Mouse (Mus musculus) thymus, postnatal 0 days (tissue): ENCODE data around the gene Nfix. TPM values are rescaled to one million over a fixed set of nuclear protein-coding genes. Genes with fewer than 3 reads are reported as not detected.

Experiments
- DNase-seq: peaks from one replicate; pipeline ENCODE4 v3.0.0-alpha.2; 2015; ENCODE audit warnings: low spot score
- polyA plus RNA-seq: library from polyadenylated mRNA; unstranded; fragments of >200 nt; fragmentation: Nextera tagmentation; extraction: Ambion mirVana; gene quantifications from 2 replicates; pipeline ENCODE4 v1.2.1, GENCODE M21; 2015

Nfix gene
- polyA plus RNA-seq, 1 experiment from 2014 or later = 11.7 TPM

GRCm38 (mm10) chr8:84798446-84799135, 1.6 kb downstream of the Nfix start:
- no peak for DNase-seq

- no peak for DNase-seq
Observed at GRCm38 (mm10) chr8:84797971-84798370, 2.2 kb downstream of the Nfix start.

GRCm38 (mm10) chr8:84797256-84797797, 2.8 kb downstream of the Nfix start:
- DNase-seq = no peak

GRCm38 (mm10) chr8:84794486-84794885, 5.7 kb downstream of the Nfix start:
- no peak for DNase-seq

DNA sequence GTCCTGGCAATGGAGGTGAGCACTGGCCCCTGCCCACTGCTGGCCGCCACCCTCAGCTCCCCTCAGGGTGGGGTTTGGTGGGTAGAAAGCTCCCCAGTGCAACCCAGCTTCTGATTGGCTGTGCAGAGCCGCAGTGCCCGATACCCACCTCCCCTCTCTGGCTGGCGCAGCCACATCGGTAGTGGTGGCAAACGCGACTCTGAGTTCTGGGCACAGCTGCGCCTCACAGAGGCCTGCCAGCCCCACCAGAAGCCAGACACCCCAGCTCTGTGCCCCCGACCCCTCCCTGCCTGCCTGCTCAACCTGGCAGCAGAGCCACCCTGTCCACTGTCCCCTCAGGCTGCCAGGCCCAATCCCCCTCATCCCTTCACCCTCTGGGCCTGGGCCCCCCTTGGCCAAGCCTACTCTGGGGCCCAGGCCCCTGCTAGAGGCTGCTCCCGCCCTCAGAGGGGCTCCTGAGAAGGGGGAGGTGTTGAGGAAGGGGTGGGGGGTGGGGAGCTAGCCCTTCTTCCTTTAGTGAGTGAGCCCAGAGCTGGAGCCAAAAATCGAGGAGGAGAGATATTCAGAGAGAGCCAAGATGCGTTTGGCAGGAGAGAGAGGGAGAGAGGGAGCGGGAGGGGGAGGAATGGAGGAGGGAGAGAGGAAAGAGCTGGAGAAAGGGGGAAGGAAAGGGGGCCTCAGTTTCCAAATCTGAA, 6.2 kb downstream of the Nfix start:
- no peak for DNase-seq

DNA sequence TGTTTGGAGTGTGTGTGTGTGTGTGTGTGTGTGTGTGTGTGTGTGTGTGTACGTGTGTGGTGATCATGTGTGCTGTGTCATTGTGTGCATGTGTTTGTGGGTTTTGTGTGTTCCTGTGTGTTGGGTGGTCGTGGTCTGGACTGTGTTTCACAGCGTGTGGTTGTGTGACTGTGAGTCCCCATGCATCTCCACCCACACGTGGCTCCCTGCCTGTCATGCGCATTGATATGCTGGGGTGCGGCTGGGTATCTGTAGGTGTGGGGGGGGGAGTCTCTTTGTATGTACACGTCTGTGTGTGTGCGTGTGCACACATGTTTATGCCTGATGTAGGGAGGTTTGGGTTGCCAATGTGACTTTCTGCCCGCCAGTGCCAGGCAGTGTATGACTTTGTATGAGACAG, 7.0 kb downstream of the Nfix start:
- DNase-seq = no peak

GRCm38 (mm10) chr8:84792429-84792947, 7.7 kb downstream of the Nfix start:
- no peak for DNase-seq

GRCm38 (mm10) chr8:84790537-84790936, 9.6 kb downstream of the Nfix start:
- no peak for DNase-seq

DNA sequence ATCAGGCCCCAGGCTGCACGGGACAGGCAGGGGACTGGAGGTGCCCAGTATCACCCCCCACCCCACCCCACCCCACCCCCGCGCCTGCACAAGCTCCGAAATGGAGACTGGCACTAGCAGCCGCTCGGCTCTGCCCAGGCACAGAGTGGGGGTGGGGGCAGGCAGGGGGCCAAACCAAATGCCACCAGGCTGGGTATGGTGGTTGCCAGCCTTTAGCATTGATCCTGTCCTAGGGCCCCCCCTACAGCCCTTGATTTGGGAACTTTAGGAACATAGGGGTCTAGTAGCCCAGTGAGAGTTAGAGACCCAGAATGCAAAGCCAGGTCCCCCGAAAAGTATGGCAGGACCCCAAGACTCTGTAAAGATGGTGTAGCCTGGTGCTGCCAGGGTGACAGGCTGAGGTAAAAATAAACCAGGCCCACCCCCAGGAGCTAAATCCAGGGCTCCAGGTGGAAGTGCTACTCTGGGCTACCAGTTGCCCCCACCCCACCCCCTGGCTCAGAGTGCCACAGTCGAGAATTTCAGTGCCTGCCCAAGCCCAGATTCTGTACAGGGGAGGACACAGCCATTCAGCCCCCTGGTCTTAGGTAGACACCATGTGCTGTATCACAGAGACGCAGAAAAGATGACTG, 10.2 kb downstream of the Nfix start:
- no peak for DNase-seq

DNA sequence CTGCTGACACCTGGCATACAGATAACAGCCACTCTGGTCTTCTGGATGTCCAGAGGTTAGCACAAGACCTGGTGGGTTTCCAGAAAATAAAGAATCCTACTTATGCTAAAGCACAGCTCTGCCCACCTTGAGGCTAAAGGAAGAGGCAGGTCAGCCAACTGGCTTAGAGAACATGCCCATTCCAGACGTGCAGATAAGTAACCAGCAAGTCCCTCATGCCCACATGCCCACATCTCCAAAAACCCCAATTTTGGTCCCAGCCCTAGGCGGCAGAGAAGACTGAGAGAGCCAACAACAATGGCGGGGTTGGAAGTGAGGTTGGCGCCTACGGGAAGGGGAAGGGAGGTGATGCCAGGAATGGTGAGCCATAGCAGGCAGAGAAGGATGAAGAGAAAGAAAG, 10.8 kb downstream of the Nfix start:
- no peak for DNase-seq

- DNase-seq = no peak
Observed at GRCm38 (mm10) chr8:84788896-84789295, 11.2 kb downstream of the Nfix start.

DNA sequence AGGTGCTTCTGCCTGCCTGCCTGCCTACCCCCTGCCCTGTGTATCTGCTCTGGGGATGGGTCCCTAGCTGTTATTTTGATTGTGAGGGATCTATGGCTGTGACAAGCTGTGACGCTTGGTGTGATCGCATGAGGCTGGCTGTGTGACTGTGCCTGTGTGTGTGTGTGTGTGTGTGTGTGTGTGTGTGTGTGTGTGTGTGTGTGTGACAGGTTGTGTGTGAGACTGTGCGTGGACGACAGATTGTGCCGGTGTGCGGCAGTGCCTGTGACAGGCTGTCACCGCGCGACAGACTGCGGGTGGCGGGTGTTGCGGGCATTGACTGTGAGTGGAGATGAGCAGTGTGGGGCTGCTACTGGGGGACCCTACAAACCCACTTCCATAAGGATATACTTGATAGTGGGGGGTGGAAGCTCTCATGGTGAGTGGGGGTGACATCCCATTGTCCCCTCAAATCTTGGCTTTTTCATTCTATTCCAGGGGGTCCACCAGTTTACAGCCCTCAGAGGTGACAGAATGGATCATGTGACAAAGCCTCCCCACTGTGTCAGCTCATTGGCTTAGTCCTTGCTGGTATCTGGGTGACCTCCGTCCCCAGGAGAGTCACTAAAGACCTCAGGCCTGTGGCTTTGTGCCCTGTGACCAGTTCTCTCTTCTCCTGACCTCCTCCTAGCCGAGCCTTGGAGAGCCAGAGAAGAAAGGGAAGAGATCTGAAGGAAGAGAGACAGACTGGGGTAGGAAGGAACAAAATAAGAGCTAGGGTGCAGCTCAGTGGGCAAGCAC, 12.4 kb downstream of the Nfix start:
- no peak for DNase-seq

GRCm38 (mm10) chr8:84786801-84787467, 13.2 kb downstream of the Nfix start:
- DNase-seq = no peak

GRCm38 (mm10) chr8:84785756-84786677, 14.1 kb downstream of the Nfix start:
- no peak for DNase-seq

DNA sequence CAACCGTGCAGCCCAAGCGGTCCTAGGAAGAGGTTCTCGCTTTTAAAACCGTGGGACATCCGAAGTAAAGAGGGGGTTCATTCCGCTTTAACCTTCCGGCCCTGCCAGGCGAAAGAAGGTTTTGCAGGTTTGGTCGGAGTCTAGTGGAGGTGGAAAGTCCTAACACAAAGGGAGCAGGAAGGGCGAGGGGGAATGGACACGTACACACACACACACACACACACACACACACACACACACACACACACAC, 14.7 kb downstream of the Nfix start:
- no peak for DNase-seq

- no peak for DNase-seq
Observed at GRCm38 (mm10) chr8:84784681-84785505, 15.3 kb downstream of the Nfix start.

DNA sequence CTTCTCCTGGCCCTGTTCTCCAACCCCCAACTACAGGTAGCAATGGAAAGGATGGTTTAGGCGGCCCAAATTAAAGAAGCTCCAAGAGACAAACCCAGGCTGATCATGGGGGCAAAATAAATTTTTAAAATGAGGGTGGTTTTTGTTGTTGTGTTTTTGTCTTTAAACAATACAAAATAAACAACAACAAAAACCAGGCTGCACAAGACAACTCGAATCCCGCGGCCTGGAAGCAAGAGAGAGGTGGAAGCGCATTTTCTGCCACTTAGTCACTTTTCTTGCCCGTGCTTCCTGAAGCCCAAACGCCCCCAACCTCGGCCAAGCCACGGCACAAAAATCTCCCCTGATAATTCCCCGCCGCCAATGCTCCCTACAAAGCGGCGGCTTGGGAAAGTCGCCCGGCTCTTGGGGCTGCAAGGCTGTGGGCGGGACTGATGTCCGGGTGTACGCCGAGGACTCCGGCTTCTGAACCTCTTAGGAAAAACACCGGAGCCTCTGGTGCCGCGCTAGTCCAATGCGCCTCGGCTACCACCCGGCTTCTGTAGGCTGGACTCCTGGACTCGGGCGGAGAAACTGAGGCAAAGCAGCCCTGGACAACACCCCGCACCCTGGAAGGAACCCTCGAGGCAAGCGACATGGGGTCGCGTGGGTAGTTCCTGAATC, 16.1 kb downstream of the Nfix start:
- no peak for DNase-seq

DNA sequence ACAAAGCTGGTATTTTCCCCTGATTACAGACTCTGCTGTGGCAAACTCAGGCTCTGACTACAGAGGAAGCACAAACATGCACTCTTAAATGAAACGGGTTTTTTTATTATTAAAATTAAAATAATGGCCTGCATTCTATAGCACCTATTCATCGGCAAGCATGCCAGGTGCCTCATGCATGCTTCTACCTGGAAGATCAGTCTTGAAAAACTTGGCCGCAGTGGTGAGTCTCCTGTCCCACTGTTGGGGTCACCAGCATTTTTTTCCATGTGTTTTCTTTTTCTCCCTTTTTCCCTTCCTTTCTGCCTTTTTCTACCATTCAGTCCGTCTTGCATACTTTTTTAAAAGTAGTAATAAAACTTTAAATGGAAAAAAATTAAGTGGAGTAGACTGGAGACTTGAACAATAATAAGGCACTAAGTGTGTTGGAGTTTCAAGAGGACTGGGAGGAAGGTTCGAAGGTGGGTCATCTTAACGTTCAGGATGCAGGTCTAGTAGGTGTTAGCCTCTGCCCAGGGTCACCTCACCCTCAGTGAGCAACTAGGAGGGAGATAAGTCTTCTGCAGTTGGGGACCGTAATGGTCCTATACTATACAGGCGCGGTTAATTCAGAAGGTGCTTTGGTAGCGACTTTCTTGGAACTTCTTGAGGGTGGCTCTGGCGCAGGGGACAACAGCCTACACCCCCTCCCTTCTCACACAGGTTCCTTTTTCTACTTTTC, 16.8 kb downstream of the Nfix start:
- DNase-seq = no peak
